Mouse (Mus musculus) spleen, postnatal 14 days (tissue): ENCODE results near the gene Gm17334.
"Not testable (repeated sequence)": the region's sequence is repeated elsewhere in the genome, so short reads cannot be mapped to it uniquely, and the experiment has no call there.

Source experiments
- DNase-seq, 2 experiments: peaks; one replicate each; pipeline ENCODE4 v3.0.0; 2021 to 2022; ENCODE audit warnings: low spot score in 2 of 2

Gene Gm17334

DNA sequence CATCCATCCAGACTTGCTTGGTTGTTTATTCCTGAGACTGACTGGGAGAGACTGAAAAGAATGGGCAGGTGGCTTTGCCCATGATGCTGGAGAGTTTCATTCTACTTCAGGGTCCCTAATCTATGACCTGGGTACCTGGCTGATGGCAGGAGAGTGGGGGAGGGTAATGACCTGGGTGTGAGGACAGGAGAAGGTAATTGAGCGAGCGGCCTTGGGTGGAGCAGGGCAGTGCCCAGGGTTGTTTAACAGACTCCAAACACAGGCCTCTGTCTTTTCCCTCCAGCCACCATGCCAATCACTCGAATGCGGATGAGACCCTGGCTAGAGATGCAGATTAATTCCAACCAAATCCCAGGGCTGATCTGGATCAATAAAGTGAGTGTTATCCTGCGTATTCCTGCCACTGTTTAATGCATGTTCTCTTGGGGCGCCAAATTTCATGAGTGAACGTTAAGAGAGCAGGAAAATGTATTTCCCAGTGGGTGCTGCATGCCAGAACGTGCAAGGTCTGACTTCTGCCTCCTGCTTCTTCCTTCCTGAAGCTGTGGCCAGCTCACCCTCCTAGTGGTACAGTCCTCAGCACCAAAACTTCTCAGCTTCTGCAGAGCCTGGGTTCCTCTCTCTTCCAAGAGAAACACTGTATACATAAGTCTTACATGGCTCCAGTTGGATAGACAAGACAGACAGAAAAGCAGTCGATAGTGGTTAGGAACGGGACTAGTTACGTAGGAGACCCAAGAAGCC lies 1.8 kb downstream of the Gm17334 start:
- DNase-seq: no peak

DNA sequence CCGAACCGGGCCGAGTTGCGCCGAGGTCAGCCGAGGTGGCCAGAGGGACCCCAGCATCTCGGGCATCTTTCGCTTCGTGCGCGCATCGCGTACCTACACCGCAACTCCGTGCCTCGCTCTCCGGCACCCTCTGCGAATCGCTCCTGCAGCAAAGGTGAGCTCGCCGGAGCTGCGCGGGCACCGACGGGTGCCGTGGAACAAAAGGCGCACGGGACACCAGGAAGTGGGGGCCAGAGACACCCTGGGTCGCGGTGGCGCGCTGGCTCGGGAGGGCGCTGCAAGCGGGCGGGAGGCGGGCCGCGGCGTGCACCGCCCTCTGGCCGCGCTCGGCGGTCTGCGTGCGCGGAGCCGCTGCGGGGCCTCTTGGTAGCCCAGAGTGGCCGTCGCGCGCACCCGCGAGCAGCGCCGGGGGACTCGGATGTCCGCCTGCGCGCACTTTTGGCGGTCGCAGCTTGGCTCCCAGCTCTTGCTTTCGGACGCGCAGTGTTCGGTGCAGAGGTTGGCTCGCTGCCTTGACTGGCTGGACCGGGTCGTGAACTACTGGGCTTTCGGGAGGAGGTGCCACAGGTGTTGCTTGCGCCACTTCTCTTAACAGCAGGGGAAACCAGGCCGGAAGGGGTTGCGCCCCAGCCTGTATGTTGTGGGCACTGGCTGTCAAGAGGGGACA lies 2.7 kb downstream of the Gm17334 start:
- DNase-seq: peak; percentile 46 to 68

DNA sequence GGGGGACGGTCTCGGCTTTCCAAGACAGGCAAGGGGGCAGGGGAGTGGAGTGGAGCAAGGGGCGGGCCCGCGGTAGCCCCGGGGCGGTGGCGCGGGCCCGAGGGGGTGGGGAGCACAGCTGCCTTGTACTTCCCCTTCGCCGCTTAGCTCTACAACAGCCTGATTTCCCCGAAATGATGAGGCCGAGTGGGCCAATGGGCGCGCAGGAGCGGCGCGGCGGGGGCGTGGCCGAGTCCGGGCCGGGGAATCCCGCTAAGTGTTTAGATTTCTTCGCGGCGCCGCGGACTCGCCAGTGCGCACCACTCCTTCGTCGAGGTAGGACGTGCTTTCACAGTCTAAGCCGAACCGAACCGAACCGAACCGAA lies 3.2 kb downstream of the Gm17334 start, which contains the start of gene Irf1:
Irf1 (plus strand) TSS at position 255 of the 365 bp plus-strand sequence.
- peak; percentile 84 to 91 for DNase-seq

GRCm38 (mm10) chr11:53769185-53769576 lies 3.8 kb downstream of the Gm17334 start:
- no peak for DNase-seq

GRCm38 (mm10) chr11:53768422-53769184 lies 4.4 kb downstream of the Gm17334 start:
- no peak for DNase-seq

DNA sequence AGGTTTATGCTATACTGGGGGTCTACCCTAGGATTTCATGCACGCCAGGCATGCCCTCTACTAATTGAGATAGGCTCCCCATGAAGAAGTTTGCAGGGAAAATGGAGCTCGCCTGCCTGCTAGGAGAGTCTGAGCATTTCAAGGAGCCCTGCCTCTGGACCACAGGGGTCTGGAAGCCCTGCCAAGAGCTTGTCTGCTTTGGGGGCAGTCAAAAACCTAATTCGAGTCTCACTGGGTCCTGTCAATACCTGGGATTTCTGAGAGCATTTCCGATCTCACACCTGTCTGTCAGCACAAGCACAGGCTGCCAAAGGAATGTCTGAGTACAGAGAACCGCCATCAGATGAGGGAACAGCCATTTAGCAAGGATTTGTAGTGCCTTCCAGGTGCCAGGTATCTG lies 8.4 kb downstream of the Gm17334 start:
- no peak for DNase-seq

- peak; percentile 77 to 84 for DNase-seq
These were observed 9.4 kb downstream of the Gm17334 start for GRCm38 (mm10) chr11:53763496-53764140.

DNA sequence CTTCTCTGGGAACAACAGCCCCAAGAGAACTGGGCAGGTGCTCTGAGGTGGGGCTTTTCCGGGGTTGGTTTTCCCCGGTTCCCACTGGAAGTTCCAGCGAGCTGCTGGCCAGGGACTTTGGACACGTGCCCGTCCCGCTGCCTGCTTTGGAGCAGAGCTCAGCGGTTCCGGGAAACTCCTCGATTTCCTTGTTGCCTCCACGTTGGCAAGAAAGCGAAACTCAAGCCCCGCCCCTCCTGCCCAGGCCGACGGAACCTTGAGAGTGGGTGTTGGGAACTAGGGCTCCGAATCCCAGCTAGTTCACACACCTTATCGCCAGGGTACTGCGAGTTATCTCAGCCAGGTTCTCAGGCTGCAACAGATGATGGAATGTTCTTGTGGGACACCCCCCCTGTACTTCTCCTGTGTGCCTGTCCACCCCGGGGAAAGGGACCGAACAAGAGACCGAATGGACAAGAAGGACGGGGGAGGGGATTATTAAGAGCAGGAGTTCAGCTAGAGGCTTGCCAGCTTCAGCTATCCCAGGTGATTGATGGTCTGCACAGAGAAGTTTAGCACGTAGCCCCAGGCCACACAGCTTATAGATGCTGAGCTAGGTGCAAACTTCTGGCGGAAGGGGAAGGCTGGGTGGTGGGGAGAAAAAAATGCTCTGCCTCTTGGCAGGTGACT lies 10.0 kb downstream of the Gm17334 start:
- peak; percentile 41 to 59 for DNase-seq

- no peak for DNase-seq
These were observed 10.6 kb downstream of the Gm17334 start for GRCm38 (mm10) chr11:53762426-53762825.

DNA sequence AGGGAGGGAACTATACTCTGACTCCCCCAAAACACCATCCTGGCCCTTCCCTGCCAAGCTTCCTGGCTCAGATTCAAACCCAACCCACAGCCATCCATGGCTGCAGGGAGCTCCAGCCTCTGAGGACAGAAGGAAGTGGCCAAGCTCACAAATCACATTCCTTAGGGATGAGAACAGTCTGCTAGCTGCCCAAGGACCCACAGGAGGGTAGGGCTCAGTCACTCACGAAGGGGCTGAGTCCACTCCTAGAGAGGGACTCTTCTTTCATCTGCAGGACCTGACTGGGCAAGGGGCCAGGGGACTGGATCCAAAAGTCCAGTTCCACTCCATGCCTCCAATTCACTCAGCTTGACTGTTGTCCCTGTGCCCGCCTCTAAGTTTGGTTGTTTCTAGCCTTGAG lies 11.2 kb downstream of the Gm17334 start:
- no peak for DNase-seq

DNA sequence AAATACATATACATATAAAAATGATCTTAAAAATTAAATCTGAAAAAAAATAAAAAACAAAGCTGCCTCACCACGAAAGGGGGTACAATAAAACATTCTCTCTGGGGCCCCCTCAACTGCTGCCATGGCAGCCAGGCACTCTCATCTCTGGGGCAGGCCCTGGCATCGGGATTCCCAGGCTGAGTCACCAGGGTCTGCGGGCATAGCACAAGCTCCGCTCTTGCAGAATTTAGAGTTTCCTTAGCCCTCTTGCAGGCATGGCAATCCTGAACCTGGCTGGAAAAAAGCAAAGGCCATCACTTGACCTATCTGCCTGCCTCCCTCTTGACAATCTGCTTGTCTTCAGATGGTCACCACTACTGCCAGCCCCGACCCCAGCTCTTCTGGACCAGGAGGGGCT lies 11.7 kb downstream of the Gm17334 start:
- DNase-seq: no peak

DNA sequence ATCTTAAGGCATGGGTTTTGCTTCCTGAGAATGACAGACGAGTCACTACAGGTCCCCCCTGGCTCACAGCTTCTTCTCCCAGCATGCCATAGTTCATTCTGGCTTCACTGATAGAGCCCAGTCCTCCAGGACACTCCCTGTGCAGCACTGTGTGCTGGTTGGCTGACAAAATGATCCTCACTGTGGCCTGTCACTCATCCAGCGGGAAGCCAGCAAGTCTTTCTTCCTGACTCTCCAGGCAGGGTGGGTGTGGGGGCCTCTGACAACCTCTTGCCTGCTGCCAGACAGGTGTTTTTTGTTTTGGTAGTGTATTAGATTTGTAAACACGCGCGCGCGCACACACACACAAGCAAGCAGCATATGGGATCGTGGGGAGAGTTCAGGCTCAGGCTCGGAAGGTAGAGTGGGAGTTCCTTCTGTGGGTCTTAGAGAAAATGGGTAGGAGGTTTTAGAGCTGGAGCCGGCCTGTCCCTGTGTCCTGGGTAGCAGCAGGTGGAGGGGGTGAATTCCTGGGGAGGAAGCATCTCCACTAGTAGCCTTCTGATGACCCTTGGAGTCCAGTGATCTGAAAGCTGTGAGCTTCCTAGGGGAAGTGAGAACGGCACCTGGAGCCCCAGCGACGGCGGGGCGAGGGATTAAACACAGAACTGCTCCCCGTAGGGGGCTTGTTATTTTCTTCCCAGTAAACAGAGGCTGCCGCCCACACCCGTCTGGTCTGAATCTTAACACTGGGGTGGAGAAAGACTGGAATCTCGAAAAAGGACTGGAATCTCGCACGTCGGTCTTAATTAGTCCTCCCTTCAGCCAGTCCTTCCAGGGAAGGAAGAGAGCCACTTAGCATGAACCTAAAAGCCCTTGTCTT lies 13.2 kb downstream of the Gm17334 start:
- DNase-seq: no peak

DNA sequence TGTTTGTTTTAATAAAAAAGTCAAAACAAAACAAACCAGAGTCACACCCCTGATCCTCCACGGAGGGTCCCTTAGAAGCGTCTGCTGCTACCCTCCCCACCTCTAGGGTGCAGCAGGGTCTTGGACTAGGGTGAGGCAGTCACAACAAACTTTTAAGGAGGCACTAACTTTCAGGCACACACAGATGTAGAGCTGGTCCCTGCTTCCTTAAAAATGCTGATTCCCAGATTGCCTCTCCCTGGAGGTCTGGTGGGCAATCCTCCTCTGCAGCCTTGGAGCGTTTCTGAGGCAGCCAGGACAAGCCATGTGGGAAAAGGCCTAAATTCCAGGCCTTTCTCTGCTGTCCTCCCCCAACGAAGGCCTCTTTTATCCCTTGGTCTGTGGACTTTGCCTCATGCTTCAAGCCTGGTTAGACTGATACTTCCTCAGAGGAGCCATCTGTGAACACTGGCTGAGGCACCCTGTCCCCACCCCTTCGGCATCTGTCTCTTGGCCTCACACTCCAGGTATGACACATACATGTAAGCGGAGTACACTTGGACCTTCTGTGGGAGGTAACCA lies 14.1 kb downstream of the Gm17334 start:
- no peak for DNase-seq

DNA sequence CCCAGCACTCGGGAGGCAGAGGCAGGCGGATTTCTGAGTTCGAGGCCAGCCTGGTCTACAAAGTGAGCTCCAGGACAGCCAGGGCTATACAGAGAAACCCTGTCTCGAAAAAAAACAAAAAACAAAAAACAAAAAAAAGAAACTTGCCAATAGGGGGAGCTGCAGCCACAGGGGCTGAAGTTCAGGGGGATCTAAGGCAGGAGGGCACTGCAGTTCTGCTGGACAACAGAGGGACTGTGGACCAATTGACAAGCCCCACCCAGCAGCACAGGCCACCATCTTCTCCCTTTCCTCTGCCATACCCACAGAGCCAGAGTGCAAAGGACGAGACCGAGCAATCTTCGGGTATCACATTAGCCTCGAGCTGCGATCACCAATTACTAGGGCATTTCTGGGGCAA lies 15.0 kb downstream of the Gm17334 start:
- not testable (repeated sequence) for DNase-seq

GRCm38 (mm10) chr11:53757612-53758011 lies 15.4 kb downstream of the Gm17334 start:
- DNase-seq: no peak

- DNase-seq: no peak
These were observed 17.9 kb downstream of the Gm17334 start for GRCm38 (mm10) chr11:53755011-53755595.

DNA sequence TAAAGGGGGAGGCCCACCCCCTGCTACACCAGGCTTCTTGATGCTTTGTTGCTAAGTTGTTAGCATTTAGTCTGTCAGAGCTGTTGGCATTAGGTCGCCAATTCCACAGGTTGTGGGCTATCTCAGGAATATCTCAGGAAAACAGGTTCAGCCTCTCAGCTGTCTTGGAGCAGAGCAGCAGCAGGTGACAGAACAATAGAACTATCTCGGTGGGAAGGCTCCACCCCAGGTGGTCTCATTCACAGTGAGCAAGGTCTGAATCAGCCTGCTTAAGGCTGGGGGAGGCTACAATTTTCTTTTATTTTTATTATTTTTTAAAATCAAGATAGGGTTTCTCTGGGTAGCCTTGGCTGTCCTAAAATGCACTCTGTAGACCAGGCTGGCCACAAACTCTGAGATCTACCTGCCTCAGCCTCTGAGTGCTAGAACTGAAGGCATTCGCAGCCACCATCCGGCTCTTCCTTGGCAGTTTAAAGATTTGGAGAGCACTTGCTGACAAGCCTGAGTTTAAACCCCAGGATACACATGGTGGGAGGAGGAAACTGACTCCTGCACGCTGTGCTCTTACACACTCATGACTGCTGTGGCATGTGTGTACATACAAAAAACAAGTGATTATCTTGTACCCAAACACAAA lies 23.2 kb downstream of the Gm17334 start:
- no peak for DNase-seq

- no peak for DNase-seq
These were observed 23.7 kb downstream of the Gm17334 start for GRCm38 (mm10) chr11:53749306-53749705.

DNA sequence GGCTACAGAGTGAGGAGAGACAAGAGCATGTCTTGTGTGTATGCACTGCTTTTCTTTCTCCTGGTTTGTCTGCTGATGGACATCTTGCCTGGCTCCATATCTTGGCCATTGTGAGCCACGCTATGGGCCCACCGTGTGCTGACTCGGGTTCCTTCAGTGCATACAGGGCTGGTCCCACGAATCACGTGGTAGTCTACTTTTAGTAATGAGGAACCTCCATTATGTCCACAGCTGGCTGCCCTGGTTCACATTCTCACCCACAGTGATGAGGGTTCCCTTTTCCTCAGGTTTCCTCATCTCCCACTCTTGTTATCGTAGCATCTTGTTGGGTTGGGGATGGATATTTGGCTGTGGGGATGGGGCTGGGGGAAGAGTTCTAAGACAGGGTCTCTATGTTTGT lies 24.4 kb downstream of the Gm17334 start:
- no peak for DNase-seq
